Mouse (Mus musculus) myocyte (in vitro differentiated cells): ENCODE data around the gene Sim1.

ENCODE experiments used
- POLR2A ChIP-seq: IDR thresholded peaks from one replicate; pipeline ENCODE4 v1.6.1; 2011; ENCODE audit warnings: low read depth, mild to moderate bottlenecking, control low read depth, moderate library complexity; ENCODE audit not compliant: insufficient read length
- TCF12 ChIP-seq: IDR thresholded peaks from one replicate; pipeline ENCODE4 v1.6.1; 2011; ENCODE audit warnings: mild to moderate bottlenecking, control low read depth; ENCODE audit not compliant: poor library complexity, insufficient read depth, severe bottlenecking

GRCm38 (mm10) chr10:50868202-50868601, 26.4 kb upstream of the Sim1 start:
- TF ChIP-seq TCF12 (no peak), POLR2A (no peak)
